Comparison of ENCODE assay signal across 8 mouse cellular contexts in the genomic region with DNA sequence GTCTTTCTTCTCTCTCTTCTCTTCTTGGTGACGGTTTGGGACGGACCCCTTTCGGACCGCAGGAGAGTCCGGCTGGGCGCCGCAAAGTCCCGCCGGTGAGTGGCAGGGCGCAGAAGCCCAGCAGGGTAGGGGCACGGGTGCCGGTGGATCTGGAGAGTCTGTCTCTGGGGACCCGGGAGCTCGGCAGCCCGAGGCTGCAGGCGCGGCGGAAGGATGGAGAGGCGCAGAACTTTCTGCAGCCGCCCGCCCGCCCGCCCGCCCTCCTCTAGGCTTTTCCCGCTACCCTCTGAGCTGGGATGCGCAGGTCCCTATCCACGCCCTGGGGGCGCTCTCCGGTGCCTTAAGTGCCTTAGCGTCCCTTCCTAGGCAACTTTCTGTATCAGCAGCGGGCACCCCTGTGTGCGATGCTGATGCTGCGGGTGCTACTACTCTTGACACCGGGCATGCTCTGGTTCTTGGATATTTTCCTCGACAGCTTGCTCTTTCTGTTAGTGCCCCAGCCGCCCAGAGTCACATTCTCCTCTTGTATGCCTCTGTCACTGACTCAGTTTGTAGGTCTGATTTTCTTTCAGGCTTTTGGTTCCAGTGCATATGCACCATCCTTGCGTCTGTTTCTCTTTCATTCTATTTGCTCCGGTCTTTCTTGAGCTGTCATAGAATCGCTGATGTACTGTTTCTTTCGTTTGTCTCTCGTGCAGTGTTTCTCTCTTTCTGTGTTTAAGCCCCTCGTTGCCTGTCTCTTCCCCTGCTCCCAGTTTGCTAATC. TPM values are rescaled to one million over a fixed set of nuclear protein-coding genes. Genes with fewer than 3 reads are reported as not detected.
DNase-seq lines count a peak whose midpoint lies in the region; ATAC-seq lines count a peak whose summit lies in the region.

No protein-coding gene starts in this region.

- no peak for ATAC-seq in heart, embryonic 15.5 days (replicated peaks; ENCODE audit: insufficient number of reproducible peaks, insufficient read depth, low FRiP score, low read depth)

- no peaks in the 10 kb centered on the region for H3K36me3 ChIP-seq in heart, embryonic 15.5 days
- H3K36me3 ChIP-seq in hindbrain, embryonic 10.5 days: no peaks in the 10 kb centered on the region

- no peak overlapping the region for H3K27ac ChIP-seq in heart, embryonic 15.5 days
- H3K27ac ChIP-seq in hindbrain, embryonic 10.5 days: peak overlapping the region; percentile 84

- no peaks in the 10 kb centered on the region for H3K9me3 ChIP-seq in heart, embryonic 15.5 days (replicated peaks)
- H3K9me3 ChIP-seq in hindbrain, embryonic 10.5 days: no peaks in the 10 kb centered on the region

- no peak for DNase-seq in heart, adult 11 months
- DNase-seq in cerebellum, postnatal 10 days: peak; percentile 77 to 78
- peak; percentile 49 for DNase-seq in hindbrain, embryonic 10.5 days (ENCODE audit: low spot score)
- peak; percentile 53 to 56 for DNase-seq in left cerebral cortex, postnatal 36 days (ENCODE audit: low spot score in 2 of 2)
- DNase-seq in right cerebral cortex, adult 18-20 months: peak; percentile 71
- DNase-seq in gastrocnemius, adult 8-10 months (ENCODE audit: low spot score in 2 of 2): no peak
- DNase-seq in kidney, postnatal 25 days: no peak

- intact Hi-C loops in left cerebral cortex, postnatal 36 days (cut with DNase I): no loop called here

- H3K27me3 ChIP-seq in heart, embryonic 15.5 days: peaks cover 47% of the 10 kb centered on the region
- H3K27me3 ChIP-seq in hindbrain, embryonic 10.5 days (ENCODE audit: insufficient read depth, poor library complexity, severe bottlenecking): peaks cover 32% of the 10 kb centered on the region

- peaks cover 15% of the 10 kb centered on the region for H3K4me1 ChIP-seq in heart, embryonic 15.5 days (replicated peaks)
- H3K4me1 ChIP-seq in hindbrain, embryonic 10.5 days (replicated peaks): peaks cover 24% of the 10 kb centered on the region

- peak overlapping the region; percentile 45 for H3K4me3 ChIP-seq in heart, embryonic 15.5 days
- peak overlapping the region; percentile 68 for H3K4me3 ChIP-seq in hindbrain, embryonic 10.5 days

- 2% methylated on average over 42 of the region's 42 CpGs for WGBS in heart, embryonic 15.5 days
- WGBS in hindbrain, embryonic 10.5 days: 2% methylated on average over 42 of the region's 42 CpGs

- peak overlapping the region; percentile 69 for H3K4me2 ChIP-seq in heart, embryonic 15.5 days

- H3K9ac ChIP-seq in heart, embryonic 15.5 days: no peak overlapping the region

RNA-seq across cellular contexts. Expression of gene Galnt13, which starts 0.8 kb away (rescaled TPM):
- 0.16 TPM in 1 of 2 replicates, not detected in the other for polyA plus RNA-seq in heart, embryonic 15.5 days (2015; fragmentation: Nextera tagmentation; extraction: Ambion mirVana)
- polyA plus RNA-seq in hindbrain, embryonic 10.5 days (2016; fragmentation: Nextera tagmentation; extraction: Ambion mirVana): 2.8 and 3.6 TPM in 2 replicates
- total RNA-seq in left cerebral cortex, postnatal 36 days (2021): 10 to 100 TPM; 39.0 to 42.6 TPM
- under 1 TPM in 1 of 4 experiments, not detected in 3; 0.04 TPM for total RNA-seq in gastrocnemius, adult 8-10 months (2022)

Comparison
In these comparisons a context has a peak if more than half of its experiments do, and no peak if none do; other contexts are left out.
1. DNase-seq: peak in cerebellum, postnatal 10 days (2 of 2), hindbrain, embryonic 10.5 days (single experiment), left cerebral cortex, postnatal 36 days (2 of 2) and right cerebral cortex, adult 18-20 months (single experiment); none in heart, adult 11 months (single experiment), gastrocnemius, adult 8-10 months (0 of 2) and kidney, postnatal 25 days (0 of 2).
2. RNA of gene Galnt13, which starts 0.8 kb away (total RNA-seq): 39.0 to 42.6 TPM in left cerebral cortex, postnatal 36 days; 0.04 TPM in gastrocnemius, adult 8-10 months; every median in the first group is over 10 times any median in the second.